Mouse (Mus musculus): ENCODE results near the gene Rph3a.

- TF ChIP-seq CTCF (IDR thresholded peaks at IDR 0.05; ENCODE audit: low read depth, low read length) (no peak), TAL1 (conservative IDR thresholded peaks at IDR 0.05; ENCODE audit: low read depth, low read length) (no peak), POLR2AphosphoS5 (IDR thresholded peaks at IDR 0.05; ENCODE audit: insufficient replicate concordance, low read depth, low read length) (no peak)
These were observed 57.6 kb downstream of the Rph3a start for GRCm38 (mm10) chr5:120952242-120952770.

Measured in G1E (cell line).